Mouse (Mus musculus) liver, embryonic 15.5 days (tissue): ENCODE data around the gene A630023A22Rik. TPM values are rescaled to one million over a fixed set of nuclear protein-coding genes. Genes with fewer than 3 reads are reported as not detected.

Source experiments
- ATAC-seq: fragments of 200-750 bp; cut with Nextera tagmentation; 2 replicates; pipeline ENCODE4 v1.8.0; 2017; ENCODE audit warnings: moderate number of reproducible peaks, mild to moderate bottlenecking, moderate library complexity; ENCODE audit not compliant: insufficient read depth
- H3K27ac ChIP-seq: fragments of 300-500 bp; sonication (generic); replicated peaks from 2 replicates; pipeline ENCODE4 v1.5.1; 2015; ENCODE audit warnings: mild to moderate bottlenecking, inconsistent platforms
- H3K27me3 ChIP-seq: fragments of 300-500 bp; sonication (generic); 2 replicates; pipeline ENCODE4 v1.6.1; 2015; ENCODE audit warnings: mild to moderate bottlenecking, inconsistent platforms
- H3K36me3 ChIP-seq: fragments of 300-500 bp; sonication (generic); replicated peaks from 2 replicates; pipeline ENCODE4 v1.6.1; 2015; ENCODE audit warnings: moderate library complexity, mild to moderate bottlenecking, inconsistent platforms
- H3K4me1 ChIP-seq: fragments of 300-500 bp; sonication (generic); replicated peaks from 2 replicates; pipeline ENCODE4 v1.6.1; 2015; ENCODE audit warnings: inconsistent platforms
- H3K4me2 ChIP-seq: fragments of 300-500 bp; sonication (generic); 2 replicates; pipeline ENCODE4 v1.6.1; 2015; ENCODE audit warnings: moderate library complexity, mild to moderate bottlenecking, inconsistent platforms
- H3K4me3 ChIP-seq: fragments of 300-500 bp; sonication (generic); replicated peaks from 2 replicates; pipeline ENCODE4 v1.5.1; 2015; ENCODE audit warnings: mild to moderate bottlenecking, inconsistent platforms
- H3K9ac ChIP-seq: fragments of 300-500 bp; sonication (generic); 2 replicates; pipeline ENCODE4 v1.6.1; 2015; ENCODE audit warnings: moderate library complexity, mild to moderate bottlenecking, inconsistent platforms
- H3K9me3 ChIP-seq: fragments of 300-500 bp; sonication (generic); replicated peaks from 2 replicates; pipeline ENCODE4 v1.6.1; 2016; ENCODE audit warnings: inconsistent platforms
- WGBS: fragments of 180-500 bp; shearing (Covaris S2); methylation state at CpG from one replicate; pipeline ENCODE4 v1.1.7; 2015; ENCODE audit warnings: mixed read lengths; ENCODE audit not compliant: insufficient replicate concordance; 5-methylcytosine and 5-hydroxymethylcytosine counted together
- polyA plus RNA-seq: library from polyadenylated mRNA; unstranded; fragments of >200 nt; fragmentation: Nextera tagmentation; extraction: Ambion mirVana; gene quantifications from 2 replicates; pipeline ENCODE4 v1.2.1, GENCODE M21; 2015

A630023A22Rik gene
- polyA plus RNA-seq = not detected in 2 replicates

DNA sequence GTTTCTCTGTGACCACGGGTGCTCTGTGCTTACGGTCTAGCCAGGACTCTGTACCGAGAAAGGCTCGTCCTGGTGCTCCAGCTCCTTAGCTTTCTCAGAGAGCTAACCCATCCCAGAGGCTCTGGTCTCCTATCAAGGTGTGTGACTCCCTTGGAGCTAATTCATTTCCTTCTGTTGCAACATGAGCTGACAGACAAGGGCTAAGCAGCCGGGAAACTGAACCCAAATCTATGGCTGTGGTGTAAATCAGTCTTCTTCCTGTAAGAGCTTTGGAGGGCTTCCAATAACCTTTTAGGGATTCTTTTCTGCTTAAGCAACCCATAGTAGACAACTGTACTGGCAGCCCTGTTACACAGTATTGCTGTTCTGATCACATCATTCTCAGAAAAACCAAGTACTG lies at the start of gene A630023A22Rik:
Gene A630023A22Rik, minus strand, starts transcription at position 154 of the 400 bp plus-strand sequence.
- WGBS = 57% methylated on average over 5 of the region's 5 CpGs
- ATAC-seq = no peak
- Histone ChIP-seq H3K4me1 (0 out of 2 replicates have a peak, but pooled peaks cover 3% of the 10 kb centered on the region), H3K4me2 (no peak within 1 kb of the TSS), H3K9me3 (no peaks in the 10 kb centered on the region), H3K9ac (no peak within 1 kb of the TSS), H3K4me3 (no peak within 1 kb of the TSS), H3K36me3 (no peaks in the 10 kb centered on the region), H3K27me3 (no peaks in the 10 kb centered on the region), H3K27ac (no peak within 1 kb of the TSS)

DNA sequence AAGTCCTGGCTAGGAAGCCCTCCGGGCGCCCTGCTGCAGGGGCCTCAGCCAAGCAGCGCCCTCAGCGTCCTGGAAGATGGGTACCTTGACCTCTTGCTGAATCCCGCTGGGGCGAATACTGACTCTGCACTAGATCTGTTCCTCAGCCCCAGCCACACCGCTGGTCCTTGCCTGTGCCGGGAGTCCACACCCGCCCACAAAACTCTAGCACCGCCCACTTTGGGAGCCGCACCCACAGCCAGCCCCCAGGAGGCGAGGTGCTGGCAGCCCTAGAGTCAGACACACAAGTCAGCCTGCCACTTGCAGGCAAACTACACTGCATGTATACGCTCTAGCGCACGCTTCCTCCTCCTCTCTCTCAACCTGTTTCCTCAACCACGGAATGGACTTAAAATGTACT lies 49.8 kb upstream of the A630023A22Rik start, which contains the start of gene Npy4r:
Gene Npy4r, minus strand, starts transcription at position 148 of the 400 bp plus-strand sequence.
- WGBS = 8% methylated on average over 16 of the region's 16 CpGs
- Histone ChIP-seq H3K27me3 (no peaks in the 10 kb centered on the region), H3K4me1 (peaks cover 3% of the 10 kb centered on the region; the same call in 1 of the 2 replicates), H3K27ac (no peak within 1 kb of the TSS), H3K9me3 (no peaks in the 10 kb centered on the region), H3K9ac (no peak within 1 kb of the TSS), H3K4me3 (no peak within 1 kb of the TSS), H3K36me3 (no peaks in the 10 kb centered on the region), H3K4me2 (no peak within 1 kb of the TSS; the same call in 1 of the 2 replicates)
- ATAC-seq = peak; percentile 31; the same call in 1 of the 2 replicates

DNA sequence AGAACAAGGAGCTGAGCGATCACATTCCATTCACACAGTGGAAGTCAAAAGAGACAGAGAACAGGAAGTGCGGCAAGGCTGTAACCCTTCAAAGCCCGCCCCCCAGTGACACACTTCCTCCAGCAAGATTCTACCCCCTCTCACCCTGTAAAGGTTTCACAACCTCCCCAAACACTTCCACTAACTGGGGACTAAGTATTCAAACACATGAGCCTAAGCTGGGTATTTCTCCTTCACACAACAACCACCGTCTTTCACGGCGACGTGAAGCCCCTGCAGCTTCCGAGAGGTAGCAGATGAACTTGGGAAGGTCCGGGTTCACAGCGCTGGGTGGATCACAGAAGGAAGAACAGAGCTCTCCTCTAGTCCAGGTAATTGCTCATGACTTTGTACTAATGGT lies 40.4 kb upstream of the A630023A22Rik start:
- H3K36me3 ChIP-seq = no peaks in the 10 kb centered on the region
- H3K4me2 ChIP-seq = no peak overlapping the region
- no peak overlapping the region for H3K4me3 ChIP-seq
- no peak overlapping the region for H3K9ac ChIP-seq
- no peak overlapping the region for H3K27ac ChIP-seq
- H3K4me1 ChIP-seq = no peaks in the 10 kb centered on the region
- no peaks in the 10 kb centered on the region for H3K27me3 ChIP-seq
- no peak for ATAC-seq
- 81% methylated on average over 10 of the region's 10 CpGs for WGBS
- H3K9me3 ChIP-seq = no peaks in the 10 kb centered on the region

DNA sequence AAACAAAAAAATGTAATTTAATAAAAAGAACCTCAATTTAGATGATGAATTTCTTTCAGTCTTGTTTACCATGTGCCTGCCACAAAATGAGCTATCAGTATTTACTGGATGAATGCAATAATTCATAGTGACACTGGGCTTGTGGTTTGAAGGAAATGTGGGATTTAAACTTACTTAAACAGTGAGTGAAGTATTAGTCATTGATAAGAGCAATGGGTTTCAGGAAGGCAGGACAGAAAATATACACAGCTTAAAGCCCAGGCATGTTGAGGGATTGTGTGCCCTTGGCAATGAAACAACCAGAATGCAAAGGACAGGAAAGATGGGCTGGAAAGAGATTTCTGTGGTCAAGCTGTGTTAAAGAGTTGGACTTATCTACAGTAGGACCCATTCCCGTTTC lies 39.8 kb upstream of the A630023A22Rik start:
- WGBS = 32% methylated on average over 1 of the region's 1 CpGs
- H3K27me3 ChIP-seq = no peaks in the 10 kb centered on the region
- no peaks in the 10 kb centered on the region for H3K9me3 ChIP-seq
- no peak for ATAC-seq
- H3K4me1 ChIP-seq = no peaks in the 10 kb centered on the region
- no peak overlapping the region for H3K9ac ChIP-seq
- no peak overlapping the region for H3K4me3 ChIP-seq
- H3K27ac ChIP-seq = no peak overlapping the region
- H3K36me3 ChIP-seq = no peaks in the 10 kb centered on the region
- H3K4me2 ChIP-seq = no peak overlapping the region

DNA sequence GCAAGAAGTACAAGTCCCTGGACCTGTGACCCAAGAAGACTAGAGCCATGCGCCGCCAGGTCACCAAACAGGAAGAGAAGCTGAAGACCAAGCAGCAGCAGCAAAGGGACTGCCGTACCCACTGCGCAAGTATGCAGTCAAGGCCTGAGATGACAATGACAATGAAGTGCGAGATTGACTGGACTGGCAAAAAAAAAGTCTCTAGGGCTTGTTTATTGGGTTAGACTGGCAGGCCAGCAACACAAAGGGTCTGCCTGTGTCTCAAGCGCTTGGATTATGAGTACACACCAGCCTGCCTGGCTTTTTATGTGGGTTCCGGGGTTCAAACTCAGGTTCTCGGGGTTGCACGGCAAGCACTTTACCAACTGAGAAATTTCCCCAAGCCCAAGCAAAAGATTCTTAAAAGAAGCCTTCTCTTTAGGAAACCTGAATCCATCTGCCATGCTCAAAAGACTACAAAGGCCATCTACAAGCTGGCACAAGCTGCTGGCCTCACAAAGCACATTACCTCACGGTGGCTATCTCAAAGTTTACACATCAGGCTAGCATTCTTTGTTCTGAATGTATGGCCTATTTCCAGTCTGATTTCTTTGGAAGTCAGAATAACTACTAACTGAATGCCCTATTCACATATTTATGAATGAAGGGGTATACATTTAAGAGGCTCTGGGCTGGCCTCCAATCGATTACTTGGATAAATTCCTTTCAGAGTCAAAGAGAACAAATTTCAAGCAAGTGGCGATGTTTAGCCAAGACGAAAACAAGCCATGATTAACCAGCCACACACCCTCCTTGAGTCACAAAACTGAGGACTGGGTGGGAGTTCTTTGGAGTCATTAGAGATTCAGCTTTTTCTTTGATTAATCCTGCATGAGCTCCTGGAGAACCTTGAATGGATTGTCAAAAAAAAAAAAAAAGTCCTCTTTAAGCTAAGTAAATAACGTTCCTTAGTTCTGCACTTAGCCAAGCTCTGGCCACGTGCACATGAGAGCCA lies 37.4 kb upstream of the A630023A22Rik start:
- Histone ChIP-seq H3K36me3 (no peaks in the 10 kb centered on the region), H3K4me1 (no peaks in the 10 kb centered on the region), H3K27ac (no peak overlapping the region), H3K9ac (no peak overlapping the region), H3K27me3 (no peaks in the 10 kb centered on the region), H3K4me2 (no peak overlapping the region), H3K9me3 (no peaks in the 10 kb centered on the region), H3K4me3 (no peak overlapping the region)
- ATAC-seq = no peak
- WGBS = 72% methylated on average over 15 of the region's 15 CpGs

DNA sequence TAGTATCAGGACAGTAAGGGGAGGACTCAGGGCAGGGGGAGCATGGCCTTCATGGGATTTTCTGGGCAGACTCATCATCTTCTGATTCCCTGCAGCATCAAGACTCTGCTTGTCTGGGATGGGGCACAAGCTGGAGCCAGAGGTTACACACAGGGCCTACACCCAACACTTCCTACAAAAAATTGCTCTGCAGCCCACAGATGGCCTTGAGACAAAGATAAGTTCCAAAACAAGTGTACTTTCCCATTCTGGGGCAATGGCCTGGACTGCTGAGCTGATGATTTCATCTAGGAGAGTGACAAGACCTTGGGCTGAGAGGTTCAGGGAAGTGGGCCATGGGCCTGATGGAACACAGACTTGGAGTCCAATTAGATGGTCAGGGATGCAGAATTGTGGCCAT lies 32.8 kb upstream of the A630023A22Rik start:
- no peak overlapping the region for H3K4me2 ChIP-seq
- H3K27me3 ChIP-seq = no peaks in the 10 kb centered on the region
- no peak overlapping the region for H3K9ac ChIP-seq
- no peaks in the 10 kb centered on the region for H3K9me3 ChIP-seq
- no peaks in the 10 kb centered on the region for H3K36me3 ChIP-seq
- H3K27ac ChIP-seq = no peak overlapping the region
- no peak overlapping the region for H3K4me3 ChIP-seq
- H3K4me1 ChIP-seq = no peaks in the 10 kb centered on the region
- no peak for ATAC-seq

DNA sequence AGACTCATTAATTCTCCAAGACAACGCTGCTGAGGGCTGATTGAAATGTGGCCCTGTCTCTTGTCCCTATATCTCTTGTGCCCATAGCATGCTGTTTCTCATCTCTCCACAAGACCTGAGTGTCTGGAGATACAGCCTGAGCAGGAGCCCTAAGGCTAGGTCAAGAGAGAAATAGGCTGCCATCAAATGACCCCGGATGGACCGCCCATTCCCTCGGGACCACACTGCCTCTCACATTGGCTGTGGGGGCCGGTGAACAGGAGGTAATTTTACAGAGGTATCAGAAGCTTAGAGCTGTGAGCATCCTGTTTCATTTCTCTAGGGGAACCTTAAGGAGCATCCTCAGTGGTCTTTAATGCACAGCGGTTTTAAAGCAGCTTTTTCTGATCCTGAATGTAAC lies 28.7 kb upstream of the A630023A22Rik start:
- H3K4me2 ChIP-seq = no peak overlapping the region
- no peaks in the 10 kb centered on the region for H3K4me1 ChIP-seq
- H3K4me3 ChIP-seq = no peak overlapping the region
- H3K9me3 ChIP-seq = no peaks in the 10 kb centered on the region
- no peak overlapping the region for H3K27ac ChIP-seq
- H3K9ac ChIP-seq = no peak overlapping the region
- ATAC-seq = no peak
- H3K27me3 ChIP-seq = no peaks in the 10 kb centered on the region
- 68% methylated on average over 6 of the region's 6 CpGs for WGBS
- H3K36me3 ChIP-seq = no peaks in the 10 kb centered on the region

DNA sequence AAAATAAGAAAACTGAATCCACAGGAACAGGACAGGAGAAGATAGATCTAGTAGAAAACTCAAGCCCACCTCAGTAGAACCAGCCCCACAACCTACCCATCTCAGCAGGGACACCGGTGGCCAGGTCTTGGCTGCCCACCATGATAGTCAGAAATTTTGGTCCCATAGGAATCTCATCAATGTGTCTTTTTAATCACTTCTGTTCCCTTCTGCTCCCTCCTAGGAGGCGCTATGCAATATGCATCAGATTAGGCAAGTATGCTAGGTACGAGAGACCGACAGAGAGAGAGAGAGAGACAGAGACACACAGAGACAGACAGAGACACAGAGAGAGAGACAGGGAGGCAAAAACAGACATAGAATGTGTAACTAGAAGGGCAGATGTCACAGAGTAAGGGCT lies 19.1 kb upstream of the A630023A22Rik start:
- Histone ChIP-seq H3K27me3 (0 out of 2 replicates have a peak, but pooled peaks cover 3% of the 10 kb centered on the region), H3K9ac (no peak overlapping the region), H3K36me3 (no peaks in the 10 kb centered on the region), H3K27ac (no peak overlapping the region), H3K4me2 (no peak overlapping the region), H3K4me1 (no peaks in the 10 kb centered on the region), H3K9me3 (no peaks in the 10 kb centered on the region), H3K4me3 (no peak overlapping the region)
- WGBS = 86% methylated on average over 4 of the region's 4 CpGs
- no peak for ATAC-seq

DNA sequence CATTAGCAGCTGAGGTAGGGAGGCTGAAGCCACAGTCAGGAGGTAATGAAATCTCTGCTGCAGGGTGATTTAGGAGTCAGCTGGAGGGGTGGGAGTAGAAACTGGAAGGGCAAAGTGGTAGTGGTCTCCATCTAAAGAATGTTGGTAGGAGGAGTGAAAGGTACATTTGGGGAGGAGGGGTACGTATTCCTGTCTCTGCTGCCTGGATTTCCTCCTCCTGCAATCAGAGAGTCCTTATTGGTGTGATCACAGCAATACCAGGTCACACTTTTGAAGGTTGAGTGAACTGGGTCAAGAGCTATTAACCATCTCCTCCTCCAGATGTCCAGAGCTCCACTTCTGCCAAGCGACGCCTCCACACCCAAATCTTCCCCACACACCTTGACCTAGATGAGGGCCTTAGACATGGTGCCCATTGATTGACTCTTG lies 18.4 kb upstream of the A630023A22Rik start:
- Histone ChIP-seq H3K27me3 (0 out of 2 replicates have a peak, but pooled peaks cover 3% of the 10 kb centered on the region), H3K4me3 (no peak overlapping the region), H3K27ac (no peak overlapping the region), H3K4me2 (no peak overlapping the region), H3K9ac (no peak overlapping the region), H3K9me3 (no peaks in the 10 kb centered on the region), H3K4me1 (no peaks in the 10 kb centered on the region), H3K36me3 (no peaks in the 10 kb centered on the region)
- no peak for ATAC-seq
- 57% methylated on average over 3 of the region's 3 CpGs for WGBS

DNA sequence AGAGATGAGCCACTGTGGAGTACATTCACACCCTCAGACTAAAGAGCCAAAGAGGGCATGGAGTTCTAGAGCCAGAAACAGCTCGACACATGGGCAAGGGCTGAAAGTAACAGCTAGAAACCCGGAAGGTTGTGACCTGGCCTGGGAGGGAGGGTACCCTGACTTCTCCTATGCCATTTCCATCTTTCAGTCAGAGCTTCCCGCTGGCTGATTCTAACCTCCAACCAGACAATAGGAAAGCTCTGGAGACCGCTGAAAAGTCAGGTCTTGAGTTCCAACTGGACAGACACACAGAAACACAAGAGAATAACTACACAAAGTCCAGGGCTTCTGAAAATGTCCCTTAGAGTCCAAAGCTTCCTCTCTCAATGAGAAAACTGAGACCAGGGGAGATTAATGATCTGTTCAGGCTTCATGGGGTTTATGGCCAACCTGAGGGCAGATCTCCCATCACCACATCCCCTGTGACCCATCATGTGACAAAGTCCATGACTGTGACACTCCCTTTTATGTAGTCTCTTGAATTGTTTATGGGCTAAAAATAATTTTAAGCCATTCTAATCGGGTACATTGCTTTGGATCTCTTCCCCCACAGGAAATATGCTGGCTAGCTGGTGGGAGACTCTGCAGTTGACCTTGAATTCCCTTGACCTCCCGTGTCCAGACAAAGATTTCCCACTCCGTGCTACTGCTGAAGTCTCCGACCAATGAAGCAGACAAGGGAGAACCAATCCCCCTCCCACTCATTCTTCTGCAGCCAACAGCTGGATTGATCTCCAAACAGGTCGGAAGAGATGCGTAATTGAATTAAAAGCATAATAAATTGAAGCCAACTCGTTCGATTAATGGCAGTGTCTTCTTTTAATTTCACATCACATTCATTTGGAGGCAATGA lies 17.7 kb upstream of the A630023A22Rik start:
- no peaks in the 10 kb centered on the region for H3K36me3 ChIP-seq
- H3K9me3 ChIP-seq = no peaks in the 10 kb centered on the region
- no peak overlapping the region for H3K4me3 ChIP-seq
- H3K9ac ChIP-seq = no peak overlapping the region
- no peak overlapping the region for H3K4me2 ChIP-seq
- WGBS = 56% methylated on average over 12 of the region's 12 CpGs
- no peak for ATAC-seq
- H3K27me3 ChIP-seq = 0 out of 2 replicates have a peak, but pooled peaks cover 3% of the 10 kb centered on the region
- no peaks in the 10 kb centered on the region for H3K4me1 ChIP-seq
- H3K27ac ChIP-seq = no peak overlapping the region
